Mouse (Mus musculus): ENCODE data around the gene Lrp1. TPM values are rescaled to one million over a fixed set of nuclear protein-coding genes. Genes with fewer than 3 reads are reported as not detected.

The Lrp1 gene
- polyA plus RNA-seq, 2 experiments: 146 to 261 TPM

GRCm38 (mm10) chr10:127548236-127548635 lies 72.7 kb downstream of the Lrp1 start:
- no peak for TF ChIP-seq POLR2A (IDR thresholded peaks at IDR 0.05; ENCODE audit: borderline replicate concordance, extremely low read depth, insufficient read depth, insufficient read length)
- ATAC-seq (ENCODE audit: low FRiP score, low read depth) (no peak), DNase-seq (ENCODE audit: low spot score) (no peak)
- H3K4me1 ChIP-seq (ENCODE audit: control insufficient read depth, insufficient read depth, low read length): no peaks in the 10 kb centered on the region
- 91% methylated on average over 15 of the region's 15 CpGs for WGBS
- no peak overlapping the region for H3K9ac ChIP-seq (ENCODE audit: low read depth, low read length, severe bottlenecking)
- no peaks in the 10 kb centered on the region for H3K27me3 ChIP-seq (ENCODE audit: control insufficient read depth, insufficient read depth, low read length)
- H3K4me3 ChIP-seq (replicated peaks; ENCODE audit: low read length): no peak overlapping the region
- no peak overlapping the region for H3K27ac ChIP-seq (replicated peaks; ENCODE audit: low read depth, low read length)
- H3K9me3 ChIP-seq (ENCODE audit: control insufficient read depth, low read length): no peaks in the 10 kb centered on the region
- H3K4me2 ChIP-seq (replicated peaks; ENCODE audit: low read depth, low read length, severe bottlenecking): no peak overlapping the region
- peaks cover 100% of the 10 kb centered on the region for H3K36me3 ChIP-seq (ENCODE audit: control insufficient read depth, insufficient read depth, low read length)

- TF ChIP-seq POLR2A (IDR thresholded peaks at IDR 0.05; ENCODE audit: borderline replicate concordance, extremely low read depth, insufficient read depth, insufficient read length): no peak
- no peak for DNase-seq (ENCODE audit: low spot score)
- no peak overlapping the region for H3K4me2 ChIP-seq (replicated peaks; ENCODE audit: low read depth, low read length, severe bottlenecking)
- no peaks in the 10 kb centered on the region for H3K4me1 ChIP-seq (ENCODE audit: control insufficient read depth, insufficient read depth, low read length)
- H3K9ac ChIP-seq (ENCODE audit: low read depth, low read length, severe bottlenecking): no peak overlapping the region
- WGBS: 89% methylated on average over 7 of the region's 7 CpGs
- no peak overlapping the region for H3K27ac ChIP-seq (replicated peaks; ENCODE audit: low read depth, low read length)
- no peaks in the 10 kb centered on the region for H3K9me3 ChIP-seq (ENCODE audit: control insufficient read depth, low read length)
- H3K4me3 ChIP-seq (replicated peaks; ENCODE audit: low read length): no peak overlapping the region
- ATAC-seq (ENCODE audit: low FRiP score, low read depth): no peak
- H3K27me3 ChIP-seq (ENCODE audit: control insufficient read depth, insufficient read depth, low read length): no peaks in the 10 kb centered on the region
- peaks cover 100% of the 10 kb centered on the region for H3K36me3 ChIP-seq (ENCODE audit: control insufficient read depth, insufficient read depth, low read length)
Measured at GRCm38 (mm10) chr10:127546505-127546904, 74.4 kb downstream of the Lrp1 start.

GRCm38 (mm10) chr10:127544375-127544774 lies 76.6 kb downstream of the Lrp1 start:
- no peaks in the 10 kb centered on the region for H3K27me3 ChIP-seq (ENCODE audit: control insufficient read depth, insufficient read depth, low read length)
- no peak for TF ChIP-seq POLR2A (IDR thresholded peaks at IDR 0.05; ENCODE audit: borderline replicate concordance, extremely low read depth, insufficient read depth, insufficient read length)
- no peak for ATAC-seq (ENCODE audit: low FRiP score, low read depth)
- no peak overlapping the region for H3K27ac ChIP-seq (replicated peaks; ENCODE audit: low read depth, low read length)
- DNase-seq (ENCODE audit: low spot score): no peak
- H3K4me2 ChIP-seq (replicated peaks; ENCODE audit: low read depth, low read length, severe bottlenecking): no peak overlapping the region
- WGBS: 95% methylated on average over 20 of the region's 20 CpGs
- H3K4me1 ChIP-seq (ENCODE audit: control insufficient read depth, insufficient read depth, low read length): no peaks in the 10 kb centered on the region
- H3K4me3 ChIP-seq (replicated peaks; ENCODE audit: low read length): no peak overlapping the region
- no peaks in the 10 kb centered on the region for H3K9me3 ChIP-seq (ENCODE audit: control insufficient read depth, low read length)
- no peak overlapping the region for H3K9ac ChIP-seq (ENCODE audit: low read depth, low read length, severe bottlenecking)
- peaks cover 100% of the 10 kb centered on the region for H3K36me3 ChIP-seq (ENCODE audit: control insufficient read depth, insufficient read depth, low read length)

- 61% methylated on average over 3 of the region's 3 CpGs for WGBS
- Histone ChIP-seq H3K4me1 (ENCODE audit: control insufficient read depth, insufficient read depth, low read length) (no peaks in the 10 kb centered on the region), H3K36me3 (ENCODE audit: control insufficient read depth, insufficient read depth, low read length) (peaks cover 100% of the 10 kb centered on the region), H3K27me3 (ENCODE audit: control insufficient read depth, insufficient read depth, low read length) (no peaks in the 10 kb centered on the region), H3K27ac (replicated peaks; ENCODE audit: low read depth, low read length) (no peak overlapping the region), H3K4me3 (replicated peaks; ENCODE audit: low read length) (no peak overlapping the region), H3K9me3 (ENCODE audit: control insufficient read depth, low read length) (no peaks in the 10 kb centered on the region), H3K4me2 (replicated peaks; ENCODE audit: low read depth, low read length, severe bottlenecking) (no peak overlapping the region), H3K9ac (ENCODE audit: low read depth, low read length, severe bottlenecking) (no peak overlapping the region)
- DNase-seq (ENCODE audit: low spot score) (no peak), ATAC-seq (ENCODE audit: low FRiP score, low read depth) (no peak)
- TF ChIP-seq POLR2A (IDR thresholded peaks at IDR 0.05; ENCODE audit: borderline replicate concordance, extremely low read depth, insufficient read depth, insufficient read length): no peak
Measured at GRCm38 (mm10) chr10:127543916-127544315, 77.0 kb downstream of the Lrp1 start.

GRCm38 (mm10) chr10:127542720-127543119 lies 78.2 kb downstream of the Lrp1 start:
- no peak overlapping the region for H3K4me3 ChIP-seq (replicated peaks; ENCODE audit: low read length)
- ATAC-seq (ENCODE audit: low FRiP score, low read depth) (no peak), DNase-seq (ENCODE audit: low spot score) (no peak)
- H3K9me3 ChIP-seq (ENCODE audit: control insufficient read depth, low read length): no peaks in the 10 kb centered on the region
- no peak overlapping the region for H3K27ac ChIP-seq (replicated peaks; ENCODE audit: low read depth, low read length)
- H3K4me2 ChIP-seq (replicated peaks; ENCODE audit: low read depth, low read length, severe bottlenecking): no peak overlapping the region
- TF ChIP-seq POLR2A (IDR thresholded peaks at IDR 0.05; ENCODE audit: borderline replicate concordance, extremely low read depth, insufficient read depth, insufficient read length): no peak
- H3K9ac ChIP-seq (ENCODE audit: low read depth, low read length, severe bottlenecking): no peak overlapping the region
- H3K36me3 ChIP-seq (ENCODE audit: control insufficient read depth, insufficient read depth, low read length): peaks cover 97% of the 10 kb centered on the region
- WGBS: 60% methylated on average over 6 of the region's 6 CpGs
- no peaks in the 10 kb centered on the region for H3K4me1 ChIP-seq (ENCODE audit: control insufficient read depth, insufficient read depth, low read length)
- H3K27me3 ChIP-seq (ENCODE audit: control insufficient read depth, insufficient read depth, low read length): no peaks in the 10 kb centered on the region

- DNase-seq (ENCODE audit: low spot score): no peak
- Histone ChIP-seq H3K27me3 (ENCODE audit: control insufficient read depth, insufficient read depth, low read length) (no peaks in the 10 kb centered on the region), H3K4me3 (replicated peaks; ENCODE audit: low read length) (no peak overlapping the region), H3K9me3 (ENCODE audit: control insufficient read depth, low read length) (no peaks in the 10 kb centered on the region), H3K36me3 (ENCODE audit: control insufficient read depth, insufficient read depth, low read length) (peaks cover 91% of the 10 kb centered on the region), H3K27ac (replicated peaks; ENCODE audit: low read depth, low read length) (no peak overlapping the region), H3K4me1 (ENCODE audit: control insufficient read depth, insufficient read depth, low read length) (no peaks in the 10 kb centered on the region), H3K4me2 (replicated peaks; ENCODE audit: low read depth, low read length, severe bottlenecking) (no peak overlapping the region), H3K9ac (ENCODE audit: low read depth, low read length, severe bottlenecking) (no peak overlapping the region)
- TF ChIP-seq POLR2A (IDR thresholded peaks at IDR 0.05; ENCODE audit: borderline replicate concordance, extremely low read depth, insufficient read depth, insufficient read length): no peak
- no peak for ATAC-seq (ENCODE audit: low FRiP score, low read depth)
- WGBS: 89% methylated on average over 13 of the region's 13 CpGs
Measured at GRCm38 (mm10) chr10:127542084-127542483, 78.9 kb downstream of the Lrp1 start.
